Mouse (Mus musculus): ENCODE measurements around the gene Celf5.

Celf5 gene

DNA sequence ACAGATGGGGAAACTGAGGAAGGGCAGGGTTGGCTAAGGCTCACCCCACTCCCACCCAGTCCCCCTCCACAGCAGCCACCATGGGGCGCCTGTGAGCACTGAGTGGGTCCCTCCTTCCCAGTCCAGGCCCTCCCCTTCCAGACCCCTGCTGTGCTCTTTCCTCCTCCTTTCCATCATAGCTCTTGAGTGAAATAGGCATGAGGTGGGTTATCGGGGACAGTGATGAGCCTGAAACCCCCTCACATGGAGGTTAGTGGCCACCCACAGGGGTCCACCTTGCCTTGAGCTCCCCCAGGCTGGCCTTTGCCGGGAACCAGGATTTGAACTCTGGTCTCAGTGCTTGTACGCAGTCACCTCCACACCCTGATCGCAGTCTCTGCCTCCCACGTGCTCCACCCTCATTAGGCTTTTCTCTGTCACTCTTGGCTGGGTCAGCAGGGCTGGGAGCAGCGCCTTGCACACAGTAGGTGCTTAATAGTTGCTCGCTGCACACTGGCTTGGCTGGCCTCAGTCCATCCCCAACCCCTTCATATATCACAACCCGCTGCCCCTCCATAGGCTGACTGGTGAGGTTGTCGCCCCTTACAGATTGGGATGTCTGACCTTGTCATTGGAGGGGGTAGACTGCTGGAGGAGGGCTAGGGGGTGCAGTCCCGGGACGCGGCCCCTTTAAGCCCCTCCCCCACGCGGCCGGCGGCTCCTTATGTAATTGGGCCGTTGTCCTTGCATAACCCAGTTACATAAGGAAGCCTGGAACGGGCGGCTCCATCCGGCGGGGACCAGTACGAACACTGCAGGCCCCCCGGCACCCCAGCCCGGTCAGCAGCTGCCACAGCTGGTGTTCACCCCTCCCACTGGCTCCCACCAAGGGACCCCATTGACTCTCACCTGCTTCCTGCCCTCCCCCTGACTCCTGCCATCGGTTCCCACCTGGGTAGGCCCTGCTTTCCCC, 68.9 kb downstream of the Celf5 start:
- no peak for DNase-seq (ENCODE audit: low read depth)

DNA sequence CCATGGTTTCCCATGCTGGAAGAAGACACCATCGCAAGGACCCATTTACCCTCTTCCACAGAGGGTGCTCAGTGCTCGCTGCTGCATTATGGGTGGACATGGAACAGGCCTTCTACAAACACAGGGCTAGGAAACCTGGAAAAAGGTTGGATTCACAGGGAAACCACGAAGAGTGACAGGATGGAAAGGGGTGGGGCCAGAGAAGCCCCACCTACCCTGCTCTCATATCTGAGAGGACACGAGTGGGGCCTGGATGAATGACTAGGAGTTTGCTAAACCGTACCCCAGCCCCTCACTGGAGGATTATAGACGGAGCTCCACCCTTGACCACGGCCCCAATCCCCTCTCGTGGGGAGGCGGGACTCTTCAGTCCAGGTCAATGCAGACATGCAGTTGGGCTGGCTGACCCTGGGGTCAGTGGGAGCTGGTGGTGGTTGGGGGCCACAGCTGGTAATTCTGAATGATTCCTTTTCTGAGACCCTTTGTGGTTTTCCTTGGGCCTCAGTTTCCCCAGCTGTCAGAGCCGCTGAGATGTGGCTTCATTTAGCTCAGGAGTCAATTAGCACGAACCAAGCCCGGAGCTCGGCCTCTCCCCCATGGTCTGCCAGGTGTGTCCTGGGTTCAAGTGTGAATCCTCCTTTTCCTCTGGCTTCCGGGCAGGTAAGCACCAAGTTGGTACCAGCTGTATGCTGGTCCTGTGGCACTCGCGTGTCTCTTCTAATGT, 69.8 kb downstream of the Celf5 start:
- DNase-seq (ENCODE audit: low read depth) = no peak

DNA sequence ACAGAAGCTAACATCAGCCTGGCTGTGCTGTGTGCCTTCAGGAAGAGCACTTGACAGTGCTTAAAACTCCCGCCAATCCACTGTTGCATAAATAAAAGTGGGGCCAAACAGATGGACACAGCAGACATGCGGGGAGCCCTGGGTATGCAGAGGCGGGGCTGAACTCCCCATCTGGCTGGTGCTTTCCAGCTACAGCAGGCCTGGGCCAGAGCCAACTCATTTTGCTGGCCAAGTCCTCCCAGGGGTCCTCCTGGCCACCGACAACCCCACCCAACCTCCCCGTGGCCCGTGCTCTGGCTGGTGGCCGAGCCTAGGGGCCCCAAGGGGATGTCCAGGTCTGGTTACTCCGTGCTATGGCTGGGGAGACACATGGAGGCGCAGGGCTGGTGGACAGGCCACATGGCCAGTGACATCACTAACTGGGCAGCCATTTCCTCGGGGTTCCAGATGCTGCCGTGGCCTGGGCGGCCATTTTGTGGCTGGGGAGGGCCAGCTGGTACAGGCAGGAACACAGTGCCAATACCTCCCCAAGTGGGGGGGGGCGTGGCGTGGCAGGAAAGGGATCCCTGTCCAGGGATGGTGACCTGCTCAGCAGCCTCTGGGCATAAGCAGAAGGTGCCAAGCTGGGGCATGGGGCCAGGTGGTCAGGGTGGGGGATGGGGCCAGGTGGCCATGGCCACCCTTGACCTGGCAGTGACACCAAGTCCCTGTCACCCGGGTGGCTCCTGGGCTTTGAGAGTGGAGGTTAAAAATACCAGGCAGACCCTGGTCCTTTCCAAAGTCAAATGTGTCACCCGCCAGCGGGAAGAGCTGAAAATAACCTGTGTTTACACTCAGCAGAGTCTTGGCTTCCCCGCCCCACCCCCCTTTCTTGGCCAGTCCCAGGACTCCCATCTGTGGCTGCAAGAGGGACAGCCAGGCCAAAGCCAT, 70.8 kb downstream of the Celf5 start:
- no peak for DNase-seq (ENCODE audit: low read depth)

DNA sequence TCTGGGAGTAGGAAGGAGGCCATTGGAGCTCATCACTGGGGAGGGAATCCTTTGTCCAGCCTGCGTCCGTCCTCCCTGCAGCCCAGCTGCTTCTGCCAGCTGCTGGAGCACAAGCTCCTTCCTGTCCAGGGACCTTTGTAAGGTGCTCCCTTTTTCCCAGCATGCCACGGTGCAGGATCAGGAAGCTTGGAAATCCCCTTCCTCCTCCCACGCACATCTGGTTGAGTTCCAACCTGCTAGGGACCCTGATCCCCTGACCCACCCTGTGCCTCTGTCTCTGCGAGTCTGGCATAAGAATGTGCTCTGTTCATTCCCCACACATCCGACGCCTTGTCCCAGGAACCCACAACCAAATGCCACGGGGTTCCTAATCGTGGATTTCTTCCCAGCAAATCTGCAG, 71.5 kb downstream of the Celf5 start:
- DNase-seq (ENCODE audit: low read depth) = no peak

DNA sequence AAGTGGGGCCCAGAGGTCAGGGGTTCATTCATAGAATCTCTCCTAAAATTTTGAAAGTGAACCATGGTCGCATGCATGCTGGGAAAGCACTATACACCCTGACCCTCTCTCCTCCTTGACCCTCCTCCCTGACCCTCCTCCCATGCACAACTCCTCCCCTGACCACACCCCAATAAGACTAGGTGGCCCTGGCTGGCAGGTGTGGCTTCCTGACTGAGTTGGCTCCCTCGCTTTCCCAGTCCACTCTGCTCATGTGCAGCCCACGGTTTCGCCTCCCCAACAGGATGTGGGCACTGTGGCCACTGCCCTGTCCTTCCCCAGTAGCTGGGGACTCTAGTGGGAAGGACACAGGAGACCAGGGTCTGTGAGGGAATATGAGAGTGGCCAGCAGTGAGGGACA, 72.2 kb downstream of the Celf5 start:
- DNase-seq (ENCODE audit: low read depth) = no peak

DNA sequence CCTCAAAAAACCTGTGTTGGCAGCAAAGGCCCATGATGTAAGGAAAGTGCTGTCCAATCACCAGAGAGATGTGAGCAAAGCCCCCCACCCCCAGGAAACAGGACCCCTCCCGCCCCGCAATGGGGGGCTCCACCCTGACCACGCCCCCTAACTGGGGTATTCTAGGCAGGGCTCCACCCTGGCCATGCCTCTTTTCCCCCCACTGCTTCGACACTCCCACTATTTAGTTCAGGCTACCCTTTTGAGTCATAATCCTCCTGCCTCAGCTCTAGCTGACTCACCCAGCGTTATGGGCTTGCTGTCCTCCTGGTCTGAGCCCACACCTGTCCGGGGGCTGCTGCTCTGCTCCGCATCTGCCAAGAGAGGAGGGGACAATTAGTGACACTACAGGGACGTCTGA, 73.2 kb downstream of the Celf5 start:
- DNase-seq (ENCODE audit: low read depth) = no peak
